Comparison of ENCODE assay signal across 8 mouse cellular contexts in genomic region chr9:103108943-103109670, GRCm38 (mm10). TPM values are rescaled to one million over a fixed set of nuclear protein-coding genes. Genes with fewer than 3 reads are reported as not detected.
DNase-seq lines count a peak whose midpoint lies in the region; ATAC-seq lines count a peak whose summit lies in the region.

No protein-coding gene starts in this region.

- intact Hi-C loops in gastrocnemius, postnatal 14 days (cut with DNase I; ENCODE audit: low total_unique reads), result no loop called here

- peak overlapping the region; percentile 45; the same call in 1 of the 2 replicates for H3K9ac ChIP-seq in kidney, embryonic 14.5 days (ENCODE audit: low read depth, low read length)
- H3K9ac ChIP-seq in hindbrain, embryonic 15.5 days, result peak overlapping the region; percentile 46
- H3K9ac ChIP-seq in midbrain, embryonic 16.5 days (ENCODE audit: low read depth, low read length), result peak overlapping the region; percentile 37

- peaks cover 41% of the 10 kb centered on the region for H3K27me3 ChIP-seq in kidney, embryonic 14.5 days (ENCODE audit: control insufficient read depth, insufficient read depth, low read length)
- H3K27me3 ChIP-seq in hindbrain, embryonic 15.5 days, result no peaks in the 10 kb centered on the region
- no peaks in the 10 kb centered on the region for H3K27me3 ChIP-seq in midbrain, embryonic 16.5 days (ENCODE audit: control insufficient read depth, insufficient read depth, low read depth, low read length)

- no peaks in the 10 kb centered on the region for H3K36me3 ChIP-seq in kidney, embryonic 14.5 days (ENCODE audit: control insufficient read depth, insufficient read depth, low read length)
- H3K36me3 ChIP-seq in hindbrain, embryonic 15.5 days, result no peaks in the 10 kb centered on the region
- H3K36me3 ChIP-seq in midbrain, embryonic 16.5 days (ENCODE audit: control insufficient read depth, insufficient read depth, low read length), result no peaks in the 10 kb centered on the region

- H3K4me2 ChIP-seq in kidney, embryonic 14.5 days (replicated peaks; ENCODE audit: low read depth, low read length), result peak overlapping the region; percentile 57
- peak overlapping the region; percentile 62 for H3K4me2 ChIP-seq in hindbrain, embryonic 15.5 days
- peak overlapping the region; percentile 59 for H3K4me2 ChIP-seq in midbrain, embryonic 16.5 days (ENCODE audit: low read length)

- no peak for DNase-seq in kidney, adult 11 months
- no peak for DNase-seq in gastrocnemius, postnatal 14 days
- DNase-seq in spleen, postnatal 4 days (ENCODE audit: low spot score in 2 of 2), result no peak
- no peak for DNase-seq in lung, postnatal 4 days

- H3K4me1 ChIP-seq in kidney, embryonic 14.5 days (ENCODE audit: control insufficient read depth, insufficient read depth, low read length), result peaks cover 13% of the 10 kb centered on the region; the same call in 1 of the 2 replicates
- H3K4me1 ChIP-seq in brown adipose tissue, adult 24 weeks (ENCODE audit: control insufficient read depth, insufficient read depth, insufficient read length, low read length), result peaks cover 14% of the 10 kb centered on the region
- H3K4me1 ChIP-seq in hindbrain, embryonic 15.5 days (replicated peaks), result peaks cover 34% of the 10 kb centered on the region
- H3K4me1 ChIP-seq in midbrain, embryonic 16.5 days (ENCODE audit: control insufficient read depth, insufficient read depth, low read length), result peaks cover 23% of the 10 kb centered on the region

- no peak overlapping the region for H3K27ac ChIP-seq in kidney, embryonic 14.5 days (ENCODE audit: low read depth, low read length)
- H3K27ac ChIP-seq in brown adipose tissue, adult 24 weeks (replicated peaks; ENCODE audit: low read depth, low read length), result peak overlapping the region; percentile 90
- H3K27ac ChIP-seq in hindbrain, embryonic 15.5 days (replicated peaks), result peak overlapping the region; percentile 46
- H3K27ac ChIP-seq in midbrain, embryonic 16.5 days (ENCODE audit: low read length), result 0 out of 2 replicates have a peak overlapping the region, but pooled peaks have one; percentile 9

- WGBS in kidney, embryonic 14.5 days, result 31% methylated on average over 18 of the region's 18 CpGs
- WGBS in hindbrain, embryonic 15.5 days, result 33% methylated on average over 18 of the region's 18 CpGs
- 41% methylated on average over 18 of the region's 18 CpGs for WGBS in midbrain, embryonic 16.5 days

- H3K9me3 ChIP-seq in kidney, embryonic 14.5 days (ENCODE audit: control insufficient read depth, low read length), result no peaks in the 10 kb centered on the region
- H3K9me3 ChIP-seq in hindbrain, embryonic 15.5 days, result no peaks in the 10 kb centered on the region
- H3K9me3 ChIP-seq in midbrain, embryonic 16.5 days (replicated peaks; ENCODE audit: control insufficient read depth, low read length, poor library complexity, severe bottlenecking), result no peaks in the 10 kb centered on the region

- ATAC-seq in kidney, embryonic 14.5 days (ENCODE audit: low FRiP score, low TSS enrichment), result no peak
- no peak for ATAC-seq in hindbrain, embryonic 15.5 days (ENCODE audit: low FRiP score, low read depth)
- no peak for ATAC-seq in midbrain, embryonic 16.5 days

- H3K4me3 ChIP-seq in kidney, embryonic 14.5 days (ENCODE audit: low read length), result peak overlapping the region; percentile 48
- peak overlapping the region; percentile 82 for H3K4me3 ChIP-seq in brown adipose tissue, adult 24 weeks (ENCODE audit: insufficient read depth, low read depth, low read length)
- H3K4me3 ChIP-seq in hindbrain, embryonic 15.5 days, result peak overlapping the region; percentile 41
- H3K4me3 ChIP-seq in midbrain, embryonic 16.5 days (ENCODE audit: low read depth, low read length), result peak overlapping the region; percentile 30

RNA-seq across cellular contexts. Expression of gene Rab6b, which starts 2.5 kb away (rescaled TPM):
- polyA plus RNA-seq in kidney, embryonic 14.5 days (2014; fragmentation: Nextera tagmentation; extraction: Ambion mirVana), result 3.1 and 3.5 TPM in 2 replicates
- 26.8 and 33.8 TPM in 2 replicates for polyA plus RNA-seq in brown adipose tissue, adult 24 weeks (2012; ENCODE audit: insufficient read depth, insufficient read length, missing spikeins)
- polyA plus RNA-seq in hindbrain, embryonic 15.5 days (2015; fragmentation: Nextera tagmentation; extraction: Ambion mirVana), result 111 and 126 TPM in 2 replicates
- polyA plus RNA-seq in midbrain, embryonic 16.5 days (2015; fragmentation: Nextera tagmentation; extraction: Ambion mirVana), result 108 and 126 TPM in 2 replicates
- under 1 TPM; 0.78 to 0.96 TPM for total RNA-seq in gastrocnemius, postnatal 14 days (2021)

Comparison
In these comparisons a context has a peak if more than half of its experiments do, and no peak if none do; other contexts are left out.
1. H3K4me3 ChIP-seq: peak in every context shown above with its lines; median percentile 82 in brown adipose tissue, adult 24 weeks; 48 in kidney, embryonic 14.5 days; 41 in hindbrain, embryonic 15.5 days; 30 in midbrain, embryonic 16.5 days.